Mouse (Mus musculus) Patski (cell line): Measurements from ENCODE around the gene Angptl8. TPM values are rescaled to one million over a fixed set of nuclear protein-coding genes. Genes with fewer than 3 reads are reported as not detected.

Source experiments
- ATAC-seq: fragments of 100-300 bp; one replicate; pipeline ENCODE4 v1.8.0; 2021
- CTCF ChIA-PET: fragments of 350-600 bp; sonication (Branson Sonifier 250); formaldehyde crosslinking; loops from one replicate; lab custom pipeline; 2022; ENCODE audit warnings: inconsistent platforms; lab: Charles Lee
- POLR2A ChIA-PET: fragments of 350-600 bp; sonication (Branson Sonifier 250); formaldehyde crosslinking; loops from one replicate; lab custom pipeline; 2022; ENCODE audit warnings: antibody characterized with exemption, inconsistent platforms; lab: Charles Lee
- DNase-seq: peaks from one replicate; pipeline ENCODE4 v3.0.0-alpha.2; 2011; ENCODE audit warnings: low read depth, low spot score
- H3K27me3 ChIP-seq: fragments of 371-371 bp; one replicate; pipeline ENCODE4 v1.5.1; 2021
- CTCF ChIP-seq: fragments of 100-300 bp; IDR thresholded peaks from one replicate; pipeline ENCODE4 v1.5.1; 2021
- in situ Hi-C: fragments of 300-500 bp; cut with MboI; formaldehyde crosslinking; loops from 3 replicates; pipeline ENCODE4 v1.11.1; 2018; ENCODE audit warnings: low pct_unique_long_range_greater_than_20kb, mixed read lengths
- polyA plus RNA-seq: library from polyadenylated mRNA; unstranded; gene quantifications from one replicate; pipeline ENCODE4 v1.2.3, GENCODE M21; 2021

Angptl8 gene
- polyA plus RNA-seq, 1 experiment from 2014 or later = 15.2 TPM

DNA sequence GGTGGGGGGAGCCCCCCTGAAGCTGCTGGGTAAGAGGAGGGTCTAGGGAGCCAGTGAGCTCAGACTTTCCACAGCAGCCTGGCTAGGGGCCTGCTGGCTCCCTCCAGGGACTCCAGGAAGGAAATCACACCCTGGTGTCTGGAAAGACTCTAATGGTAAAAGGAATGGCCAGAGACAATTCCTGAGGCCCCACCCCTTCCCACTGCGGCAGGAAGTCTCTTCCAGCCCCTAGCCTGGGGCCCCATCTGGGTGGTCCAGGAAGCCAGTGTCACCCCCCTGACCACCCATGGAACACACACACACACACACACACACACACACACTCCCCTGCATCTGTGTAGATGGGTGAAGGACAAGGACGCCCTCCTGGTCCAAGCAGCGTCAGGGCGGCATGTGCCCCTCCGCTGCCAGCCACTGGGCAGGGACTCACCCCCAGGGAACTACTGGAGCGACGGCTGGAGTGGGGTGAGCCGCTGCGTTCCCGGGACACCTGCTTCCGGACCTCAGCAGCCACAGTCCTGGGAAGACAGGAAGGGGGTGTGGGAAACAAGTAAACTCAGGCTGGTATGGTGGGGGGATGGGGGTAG is 11.5 kb downstream of the Angptl8 start:
- in situ Hi-C loops = no loop called here

DNA sequence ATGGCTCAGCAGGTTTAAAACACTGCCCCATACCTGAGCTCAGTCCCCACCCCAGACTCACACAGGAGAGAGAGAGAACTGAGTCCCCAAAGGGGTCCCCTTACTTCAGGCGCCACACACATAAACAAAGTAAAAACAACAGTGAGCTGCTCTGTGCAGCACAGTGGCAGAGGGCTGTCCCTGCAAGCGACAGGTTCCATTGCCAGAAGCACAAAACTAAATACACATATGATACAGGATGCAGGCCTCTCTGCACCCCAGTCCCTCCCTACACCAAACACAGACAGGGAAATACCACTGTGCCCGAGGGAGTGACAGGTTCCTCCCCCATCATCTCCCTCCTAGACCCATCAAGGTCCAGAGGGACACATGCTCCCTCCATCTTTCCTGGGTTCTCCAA is 12.1 kb downstream of the Angptl8 start:
- ChIA-PET POLR2A (no interaction called here), CTCF (interaction anchor here (1.6 kb wide), 1 partner anchor 15 kb away, joined by 3 read pairs; no protein-coding TSS in a partner anchor)
- TF ChIP-seq CTCF = no peak
- in situ Hi-C loops = no loop called here
- no peak for DNase-seq
- no peak for ATAC-seq
- no peaks in the 10 kb centered on the region for H3K27me3 ChIP-seq

More for the DNA sequence above, 11.5 kb downstream of the Angptl8 start:
- ATAC-seq (no peak), DNase-seq (no peak)
- CTCF ChIA-PET = no interaction called here
- no peaks in the 10 kb centered on the region for H3K27me3 ChIP-seq
- POLR2A ChIA-PET = no interaction called here
- TF ChIP-seq CTCF = no peak

DNA sequence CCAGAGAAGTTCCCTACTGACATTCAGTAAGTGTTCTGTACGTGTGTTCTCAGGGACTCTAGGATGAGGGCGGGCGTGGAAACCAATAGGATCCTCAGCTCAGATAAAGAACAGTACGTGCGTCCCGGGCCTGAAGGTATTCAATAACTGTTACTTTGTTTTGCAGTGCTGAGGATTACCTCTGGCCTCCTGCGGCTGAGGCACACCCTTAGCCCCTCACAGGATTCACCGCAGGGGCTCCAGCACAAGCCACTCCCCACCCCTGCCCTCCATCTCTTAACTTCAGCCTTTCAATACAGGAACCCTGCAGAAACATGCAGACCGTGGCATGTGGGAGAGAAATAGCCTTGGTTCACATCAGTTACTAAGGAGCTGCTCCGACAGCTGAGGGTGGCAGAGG is 12.6 kb downstream of the Angptl8 start:
- TF ChIP-seq CTCF = no peak
- DNase-seq (no peak), ATAC-seq (no peak)
- ChIA-PET CTCF (interaction anchor here (1.6 kb wide), 1 partner anchor 14 kb away, joined by 3 read pairs; no protein-coding TSS in a partner anchor), POLR2A (no interaction called here)
- in situ Hi-C loops = no loop called here
- H3K27me3 ChIP-seq = no peaks in the 10 kb centered on the region

DNA sequence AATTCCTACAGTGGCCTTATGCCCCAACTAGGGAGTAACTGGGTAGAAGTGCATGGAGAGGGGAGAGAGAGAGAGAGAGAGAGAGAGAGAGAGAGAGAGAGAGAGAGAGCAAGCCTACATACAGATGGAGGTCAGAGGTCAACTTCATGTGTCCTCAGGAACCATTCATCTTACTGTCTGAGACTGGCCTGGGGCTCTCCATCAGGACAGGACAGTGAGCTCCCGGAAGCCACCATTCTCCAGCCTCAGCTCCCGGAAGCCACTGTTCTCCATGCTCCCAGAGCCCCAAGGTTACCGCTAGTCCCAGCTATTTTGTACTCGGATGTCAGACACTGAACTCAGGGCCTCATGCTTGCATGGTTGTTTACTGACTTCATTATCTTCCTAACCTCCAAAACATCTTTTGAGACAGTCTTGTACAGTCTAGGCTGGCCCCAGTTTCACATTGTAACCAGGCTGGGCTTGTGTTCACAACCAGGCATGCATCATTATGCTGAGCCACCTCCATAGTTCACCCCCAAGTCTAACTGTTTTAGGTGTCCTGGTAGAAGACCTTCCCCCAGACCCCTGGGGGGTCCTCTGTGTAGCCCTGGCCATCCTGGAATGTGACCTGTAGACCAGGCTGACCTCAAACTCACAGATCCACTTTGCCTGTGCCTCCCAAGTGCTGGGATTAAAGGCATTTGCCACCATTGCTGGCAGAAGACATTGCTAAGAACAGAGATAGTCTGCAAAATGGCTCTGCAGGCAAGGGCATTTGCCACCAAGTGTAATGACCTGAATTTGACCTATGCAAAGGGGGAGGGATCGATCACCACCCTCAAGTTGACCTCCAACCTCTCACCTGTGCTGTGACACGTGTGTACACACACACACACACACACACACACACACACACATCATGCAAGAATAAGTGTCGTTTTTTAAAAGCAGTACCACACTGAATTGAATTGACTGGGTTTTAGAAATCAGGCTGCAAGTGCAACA is 14.7 kb downstream of the Angptl8 start:
- no peak for ATAC-seq
- TF ChIP-seq CTCF = no peak
- in situ Hi-C loops = no loop called here
- no peaks in the 10 kb centered on the region for H3K27me3 ChIP-seq
- ChIA-PET CTCF (no interaction called here), POLR2A (no interaction called here)
- no peak for DNase-seq

DNA sequence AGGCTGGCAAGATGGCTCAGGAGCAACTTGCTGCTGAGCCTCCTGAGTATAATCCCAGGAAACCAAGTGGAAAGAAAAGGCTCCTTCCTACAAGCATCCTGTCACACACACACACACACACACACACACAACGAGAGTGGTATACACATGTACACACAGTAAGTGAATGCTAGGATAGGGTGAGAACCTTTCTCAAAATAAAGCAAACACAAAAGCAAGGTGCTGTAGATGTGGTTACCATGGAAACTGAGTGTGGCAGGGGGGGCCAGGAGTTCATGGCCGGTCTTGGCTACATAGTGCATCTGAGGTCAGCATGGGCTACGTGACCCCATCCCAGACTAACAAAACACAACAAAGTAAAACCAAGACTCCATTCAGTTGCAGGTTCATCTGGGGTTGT is 15.8 kb downstream of the Angptl8 start:
- ATAC-seq = no peak
- TF ChIP-seq CTCF = no peak
- ChIA-PET POLR2A (interaction anchor here (0.6 kb wide), 1 partner anchor 219 kb away, joined by 3 read pairs; no protein-coding TSS in a partner anchor), CTCF (no interaction called here)
- in situ Hi-C loops = no loop called here
- no peak for DNase-seq
- no peaks in the 10 kb centered on the region for H3K27me3 ChIP-seq

DNA sequence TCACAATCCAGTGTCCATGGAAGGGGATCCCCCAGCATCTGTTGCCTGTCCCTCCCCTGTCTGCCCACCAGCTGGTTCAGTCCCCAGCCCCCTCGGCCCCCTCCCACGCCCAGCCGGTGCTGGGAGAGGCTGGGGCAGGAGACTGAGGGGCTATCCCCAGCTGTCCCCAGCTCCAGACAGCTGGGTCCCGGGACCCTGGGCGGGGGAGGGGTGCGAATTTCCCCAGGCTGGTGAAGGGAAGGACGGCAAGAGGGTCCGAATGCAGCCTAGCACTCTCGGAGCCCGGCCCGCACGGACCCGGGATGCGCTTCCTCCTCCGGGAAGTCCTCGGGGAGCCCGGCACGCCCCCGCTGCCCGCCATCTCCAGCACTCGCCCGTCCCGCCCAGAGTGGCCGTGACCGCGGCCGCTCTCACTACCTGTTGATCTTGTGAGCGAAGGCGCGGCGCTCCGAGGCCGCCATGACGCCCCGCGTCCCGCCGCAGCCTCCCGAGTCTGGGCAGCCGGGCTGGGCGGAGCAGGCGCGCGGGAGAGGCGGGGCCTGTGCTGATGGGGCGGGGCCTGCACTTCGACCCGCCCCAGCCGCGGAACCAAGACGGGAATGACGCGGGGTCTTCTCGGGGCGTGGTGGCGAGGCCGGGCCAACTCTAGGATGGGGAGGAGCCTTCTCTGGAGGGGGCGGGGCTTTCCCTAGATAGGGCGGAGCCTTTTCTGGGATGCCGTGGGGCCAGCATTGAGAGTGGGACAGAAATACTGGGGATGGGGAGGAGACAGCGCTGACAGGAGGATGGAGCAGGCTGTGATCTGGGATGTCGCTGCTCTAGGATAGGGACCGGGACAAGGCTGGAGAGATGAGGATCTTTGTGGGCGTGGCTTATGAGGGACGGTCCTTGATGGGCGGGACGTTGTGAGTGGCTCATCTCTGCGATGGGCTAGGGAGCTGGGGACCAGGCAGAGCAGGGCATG is 17.1 kb downstream of the Angptl8 start, which contains the start of gene Dock6:
Gene Dock6, minus strand, starts transcription at position 508 of the 964 bp plus-strand sequence.
- CTCF ChIA-PET = no interaction called here
- POLR2A ChIA-PET = interaction anchor here (1.5 kb wide), 1 partner anchor 10 kb away, joined by 4 read pairs; no protein-coding TSS in a partner anchor
- in situ Hi-C loops = no loop called here

DNA sequence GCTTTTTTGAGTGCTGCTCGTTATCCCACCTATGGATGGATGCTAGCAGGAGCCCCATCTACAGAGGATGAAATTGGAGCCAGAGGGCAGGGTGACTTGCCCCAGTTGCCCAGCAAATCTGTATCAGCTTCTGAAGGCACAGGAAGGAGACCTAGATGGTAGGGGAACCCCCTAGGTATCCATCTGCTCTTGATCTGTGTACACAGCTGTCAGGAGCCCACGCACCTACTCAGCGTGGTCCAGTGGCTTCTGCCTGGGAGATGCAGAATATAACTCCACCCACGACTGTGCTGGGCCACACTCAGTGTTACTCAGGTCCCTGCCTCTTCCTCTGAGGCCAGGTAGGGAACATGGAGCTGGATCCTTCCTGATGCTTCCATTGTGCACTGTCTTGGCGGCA is 18.7 kb downstream of the Angptl8 start:
- ATAC-seq (no peak), DNase-seq (no peak)
- TF ChIP-seq CTCF = no peak
- in situ Hi-C loops = no loop called here
- H3K27me3 ChIP-seq = no peaks in the 10 kb centered on the region
- ChIA-PET POLR2A (interaction anchor here (1.5 kb wide), 1 partner anchor 12 kb away, joined by 4 read pairs; no protein-coding TSS in a partner anchor), CTCF (interaction anchor here (1.0 to 1.4 kb wide), 2 partner anchors 13 to 19 kb away, joined by 3 to 4 read pairs; partner anchors contain the start of gene Angptl8)

More for the DNA sequence above, 17.1 kb downstream of the Angptl8 start, which contains the start of gene Dock6:
- no peak for TF ChIP-seq CTCF
- no peaks in the 10 kb centered on the region for H3K27me3 ChIP-seq
- ATAC-seq (peak; percentile 93), DNase-seq (no peak)

DNA sequence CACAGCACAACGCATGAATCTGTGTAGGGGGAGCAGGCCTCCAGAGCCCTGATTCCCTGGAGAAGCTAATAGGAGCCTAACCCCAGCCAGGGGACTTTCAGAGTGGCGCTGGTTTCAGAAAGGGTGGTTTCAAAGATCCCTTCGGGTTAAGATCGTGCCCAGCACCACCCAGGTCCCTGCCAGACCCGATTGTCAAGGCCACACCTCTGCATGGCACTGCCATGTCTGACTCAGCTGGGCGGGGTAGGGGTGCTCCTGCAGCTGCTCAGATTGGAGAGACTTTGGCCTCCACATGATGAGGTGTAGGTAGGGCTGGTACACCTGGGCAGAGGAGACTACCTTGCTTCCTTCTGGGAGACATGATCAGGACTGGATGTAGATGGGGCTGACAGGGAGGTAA is 19.6 kb downstream of the Angptl8 start:
- in situ Hi-C loops = no loop called here
- ChIA-PET POLR2A (no interaction called here), CTCF (interaction anchor here (0.9 kb wide), 1 partner anchor 17 kb away, joined by 3 read pairs; no protein-coding TSS in a partner anchor)
- DNase-seq (no peak), ATAC-seq (no peak)
- TF ChIP-seq CTCF = no peak
- no peaks in the 10 kb centered on the region for H3K27me3 ChIP-seq

DNA sequence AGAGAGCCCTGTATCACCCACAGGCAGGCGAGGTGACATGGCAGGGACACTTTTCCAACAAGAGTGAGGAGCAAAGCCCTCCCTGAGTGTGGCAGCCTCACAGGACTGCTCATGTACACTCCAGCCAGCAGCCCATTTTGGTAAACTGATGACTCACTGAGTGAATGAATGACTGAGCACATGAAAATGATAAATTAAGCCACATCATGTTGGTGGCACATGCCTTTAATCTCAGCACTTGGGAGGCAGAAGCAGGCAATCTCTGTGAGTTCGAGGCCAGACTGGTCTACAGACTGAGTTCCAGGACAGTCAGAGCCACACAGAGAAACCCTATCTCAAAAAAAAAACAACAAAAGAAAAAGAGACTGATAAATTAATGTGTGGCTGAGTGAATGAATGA is 22.2 kb downstream of the Angptl8 start:
- in situ Hi-C loops = no loop called here
- TF ChIP-seq CTCF = no peak
- CTCF ChIA-PET = no interaction called here
- H3K27me3 ChIP-seq = no peaks in the 10 kb centered on the region
- ATAC-seq = no peak
- DNase-seq = no peak
- POLR2A ChIA-PET = no interaction called here

DNA sequence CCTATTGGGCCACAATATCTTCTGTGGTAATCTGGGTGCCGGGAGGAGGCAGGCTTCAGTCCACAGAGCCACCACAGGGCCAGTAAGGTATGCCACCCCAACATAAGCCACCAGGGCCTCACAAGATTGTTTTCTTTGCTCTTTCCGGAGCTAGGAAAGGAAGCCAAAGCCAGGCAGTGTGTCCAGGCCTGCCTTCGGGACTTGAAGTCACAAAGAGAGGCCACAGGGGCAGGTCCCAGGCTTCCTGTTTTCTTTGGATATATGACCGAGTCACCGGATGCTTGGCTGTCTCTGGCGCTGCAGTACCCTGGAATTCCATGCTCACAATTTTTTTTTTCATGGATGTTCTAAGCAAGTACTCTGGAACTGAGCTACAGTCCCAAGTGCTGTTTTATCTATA is 22.8 kb downstream of the Angptl8 start:
- ChIA-PET CTCF (no interaction called here), POLR2A (no interaction called here)
- in situ Hi-C loops = no loop called here
- no peaks in the 10 kb centered on the region for H3K27me3 ChIP-seq
- DNase-seq = no peak
- TF ChIP-seq CTCF = no peak
- no peak for ATAC-seq
